Mouse (Mus musculus) spleen, adult 2 months (tissue): ENCODE measurements around the gene 1700007K13Rik.
A peak's percentile ranks its signal among the peaks of the same experiment; 100 is the strongest.

Experiments
- CTCF ChIP-seq: fragments of 200-500 bp; IDR thresholded peaks from 2 replicates; pipeline ENCODE4 v1.5.1; 2011; ENCODE audit warnings: mild to moderate bottlenecking, inconsistent platforms; ENCODE audit not compliant: insufficient read depth, insufficient read length, insufficient replicate concordance; ENCODE audit errors: extremely low read depth
- POLR2A ChIP-seq: fragments of 200-500 bp; IDR thresholded peaks from 2 replicates; pipeline ENCODE4 v1.6.1; 2011; ENCODE audit warnings: low read depth, low read length, inconsistent platforms

DNA sequence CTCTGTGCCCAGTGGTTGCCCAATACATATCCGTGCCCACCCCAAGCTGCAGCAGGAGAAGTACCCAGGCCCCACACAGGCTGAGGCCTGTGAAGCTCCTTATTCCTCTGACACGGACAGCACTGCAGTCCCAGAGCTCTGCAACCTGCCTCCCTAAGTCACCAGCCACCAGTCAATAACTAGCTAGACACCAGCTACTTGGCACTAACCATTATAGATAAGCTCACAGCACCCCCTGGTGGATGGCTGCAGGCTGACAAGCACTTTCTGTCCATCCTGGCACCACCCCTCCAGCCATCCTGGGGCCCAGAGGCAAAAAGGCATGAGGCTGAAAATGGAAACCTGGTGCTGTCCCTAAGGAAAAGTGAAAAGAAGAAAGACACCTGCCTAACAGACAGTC lies 48.1 kb downstream of the 1700007K13Rik start:
- no peak for TF ChIP-seq POLR2A
- peak; percentile 67; the same call in 1 of the 2 replicates for TF ChIP-seq CTCF
